Mouse (Mus musculus): ENCODE data around the gene Gfy. TPM values are rescaled to one million over a fixed set of nuclear protein-coding genes. Genes with fewer than 3 reads are reported as not detected.

Gfy gene
- polyA plus RNA-seq, 1 experiment from 2014 or later: not detected

- Histone ChIP-seq H3K27ac (peak overlapping the region; percentile 90), H3K4me3 (ENCODE audit: inconsistent target) (peak overlapping the region; percentile 99), H3K36me3 (ENCODE audit: inconsistent target) (peaks cover 30% of the 10 kb centered on the region), H3K79me2 (ENCODE audit: inconsistent target) (peaks cover 43% of the 10 kb centered on the region)
- 56% methylated on average over 21 of the region's 21 CpGs for WGBS (ENCODE audit: missing documents)
Observed at GRCm38 (mm10) chr7:45126844-45127699, 52.3 kb downstream of the Gfy start.

Other genes starting within 250 kb of the Gfy start
- not detected in 3 replicates for gene Tsks, start 236.4 kb downstream of the Gfy start, polyA plus RNA-seq (2018)
- not detected in 3 replicates for gene Cpt1c, start 204.7 kb downstream of the Gfy start, polyA plus RNA-seq (2018)
- 53.7 to 169 TPM (median 55.6 TPM) in 3 replicates for gene Prmt1, start 193.0 kb downstream of the Gfy start, polyA plus RNA-seq (2018)
- gene Irf3, start 181.9 kb downstream of the Gfy start, polyA plus RNA-seq (2018): 30.9 to 55.5 TPM (median 35.0 TPM) in 3 replicates
- gene Bcl2l12, start 180.9 kb downstream of the Gfy start, polyA plus RNA-seq (2018): 10.9 to 14.5 TPM (median 12.9 TPM) in 3 replicates
- gene Scaf1, start 163.2 kb downstream of the Gfy start, polyA plus RNA-seq (2018): 32.6 to 36.9 TPM (median 32.9 TPM) in 3 replicates
- 23.5 to 51.8 TPM (median 29.9 TPM) in 3 replicates for gene Rras, start 161.6 kb downstream of the Gfy start, polyA plus RNA-seq (2018)
- 15.5 to 17.7 TPM (median 17.1 TPM) in 3 replicates for gene Prr12, start 126.7 kb downstream of the Gfy start, polyA plus RNA-seq (2018)
- gene Nosip, start 117.1 kb downstream of the Gfy start, polyA plus RNA-seq (2018): 40.1 to 50.7 TPM (median 45.7 TPM) in 3 replicates
- 19.0 to 31.7 TPM (median 28.6 TPM) in 3 replicates for gene Prrg2, start 116.9 kb downstream of the Gfy start, polyA plus RNA-seq (2018)
- gene Rcn3, start 87.3 kb downstream of the Gfy start, polyA plus RNA-seq (2018): 0.67 to 5.1 TPM (median 3.1 TPM) in 3 replicates
- gene Fcgrt, start 75.7 kb downstream of the Gfy start, polyA plus RNA-seq (2018): 84.4 to 284 TPM (median 160 TPM) in 3 replicates
- 1,184 to 1,556 TPM (median 1,388 TPM) in 3 replicates for gene Rps11, start 55.1 kb downstream of the Gfy start, polyA plus RNA-seq (2018)
- gene Rpl13a, start 50.8 kb downstream of the Gfy start, polyA plus RNA-seq (2018): 804 to 2,026 TPM (median 1,578 TPM) in 3 replicates
- not detected in 3 replicates for gene Gm45713, start 43.3 kb downstream of the Gfy start, polyA plus RNA-seq (2018)
- 4.4 to 9.9 TPM (median 8.0 TPM) in 3 replicates for gene Flt3l, start 43.1 kb downstream of the Gfy start, polyA plus RNA-seq (2018)
- gene Pih1d1, start 25.3 kb downstream of the Gfy start, polyA plus RNA-seq (2018): 34.1 to 75.8 TPM (median 39.7 TPM) in 3 replicates
- 13.0 to 39.0 TPM (median 19.2 TPM) in 3 replicates for gene Aldh16a1, start 25.0 kb downstream of the Gfy start, polyA plus RNA-seq (2018)
- gene Slc17a7, start 15.6 kb downstream of the Gfy start, polyA plus RNA-seq (2018): not detected in 3 replicates
- gene Pth2, start 1.4 kb upstream of the Gfy start, polyA plus RNA-seq (2018): not detected in 3 replicates
- not detected in 3 replicates for gene Ccdc155, start 25.3 kb upstream of the Gfy start, polyA plus RNA-seq (2018)
- gene Dkkl1, start 32.6 kb upstream of the Gfy start, polyA plus RNA-seq (2018): not detected in 3 replicates
- gene Tead2, start 36.2 kb upstream of the Gfy start, polyA plus RNA-seq (2018): not detected in 3 replicates
- 88.2 to 139 TPM (median 131 TPM) in 3 replicates for gene Cd37, start 59.5 kb upstream of the Gfy start, polyA plus RNA-seq (2018)
- not detected in 3 replicates for gene Slc6a16, start 61.5 kb upstream of the Gfy start, polyA plus RNA-seq (2018)
- not detected in 3 replicates for gene Slc6a21, start 97.9 kb upstream of the Gfy start, polyA plus RNA-seq (2018)
- gene Trpm4, start 154.2 kb upstream of the Gfy start, polyA plus RNA-seq (2018): 4.2 to 6.1 TPM (median 4.7 TPM) in 3 replicates
- gene Hrc, start 155.7 kb upstream of the Gfy start, polyA plus RNA-seq (2018): not detected in 3 replicates
- gene Ppfia3, start 187.4 kb upstream of the Gfy start, polyA plus RNA-seq (2018): 0.27 to 0.75 TPM in 2 of 3 replicates, not detected in the other
- 0.50 TPM in 1 of 3 replicates, not detected in the others for gene Lin7b, start 191.0 kb upstream of the Gfy start, polyA plus RNA-seq (2018)
- gene Snrnp70, start 216.2 kb upstream of the Gfy start, polyA plus RNA-seq (2018): 174 to 235 TPM (median 186 TPM) in 3 replicates
- not detected in 3 replicates for gene Kcna7, start 226.1 kb upstream of the Gfy start, polyA plus RNA-seq (2018)
- not detected in 3 replicates for gene Ntf5, start 234.1 kb upstream of the Gfy start, polyA plus RNA-seq (2018)
- gene Lhb, start 241.3 kb upstream of the Gfy start, polyA plus RNA-seq (2018): not detected in 3 replicates

All from macrophage (primary cell).